Mouse (Mus musculus): ENCODE data around the gene Psd. TPM values are rescaled to one million over a fixed set of nuclear protein-coding genes. Genes with fewer than 3 reads are reported as not detected.
A peak's percentile ranks its signal among the peaks of the same experiment; 100 is the strongest.

Gene Psd
- polyA plus RNA-seq, 1 experiment = 7.6 TPM

DNA sequence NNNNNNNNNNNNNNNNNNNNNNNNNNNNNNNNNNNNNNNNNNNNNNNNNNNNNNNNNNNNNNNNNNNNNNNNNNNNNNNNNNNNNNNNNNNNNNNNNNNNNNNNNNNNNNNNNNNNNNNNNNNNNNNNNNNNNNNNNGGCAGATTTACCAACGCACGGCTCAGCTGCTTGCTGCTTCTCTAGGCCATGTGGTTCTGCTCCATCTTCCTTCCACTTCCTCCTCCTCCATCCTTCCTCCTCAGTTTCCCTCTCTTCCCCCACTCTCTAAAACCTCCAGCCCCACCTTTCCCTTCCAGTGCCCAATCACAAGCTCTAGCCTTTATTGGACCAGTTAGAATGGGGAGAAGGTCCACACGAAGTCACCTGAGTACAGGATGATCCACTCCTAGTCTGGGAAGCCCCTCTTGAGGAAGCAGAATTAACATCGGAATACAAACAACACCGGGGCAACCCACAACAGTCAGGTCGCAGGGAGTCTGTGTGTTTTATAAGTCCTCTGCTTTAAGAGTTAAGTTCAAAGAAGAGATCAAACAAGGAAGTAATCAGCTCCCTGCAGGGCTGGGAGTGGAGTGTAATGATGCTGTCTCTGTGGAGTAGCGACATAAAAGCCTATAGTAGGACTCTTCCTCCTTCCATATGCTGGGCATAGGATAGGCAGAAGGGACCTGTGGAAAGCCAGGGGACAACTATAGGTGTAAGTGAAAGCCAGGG lies 17.9 kb upstream of the Psd start:
- Histone ChIP-seq H3K9me3 (ENCODE audit: control insufficient read depth, low read length) (peaks cover 7% of the 10 kb centered on the region; the same call in 1 of the 2 replicates), H3K4me1 (ENCODE audit: control insufficient read depth) (peaks cover 15% of the 10 kb centered on the region), H3K27me3 (ENCODE audit: control insufficient read depth) (peaks cover 60% of the 10 kb centered on the region), H3K4me3 (replicated peaks) (no peak overlapping the region), H3K36me3 (ENCODE audit: control insufficient read depth) (no peaks in the 10 kb centered on the region)
- TF ChIP-seq TAL1 (IDR thresholded peaks at IDR 0.05; ENCODE audit: low read length) (no peak), GATA1 (IDR thresholded peaks at IDR 0.05; ENCODE audit: low read length) (no peak)

DNA sequence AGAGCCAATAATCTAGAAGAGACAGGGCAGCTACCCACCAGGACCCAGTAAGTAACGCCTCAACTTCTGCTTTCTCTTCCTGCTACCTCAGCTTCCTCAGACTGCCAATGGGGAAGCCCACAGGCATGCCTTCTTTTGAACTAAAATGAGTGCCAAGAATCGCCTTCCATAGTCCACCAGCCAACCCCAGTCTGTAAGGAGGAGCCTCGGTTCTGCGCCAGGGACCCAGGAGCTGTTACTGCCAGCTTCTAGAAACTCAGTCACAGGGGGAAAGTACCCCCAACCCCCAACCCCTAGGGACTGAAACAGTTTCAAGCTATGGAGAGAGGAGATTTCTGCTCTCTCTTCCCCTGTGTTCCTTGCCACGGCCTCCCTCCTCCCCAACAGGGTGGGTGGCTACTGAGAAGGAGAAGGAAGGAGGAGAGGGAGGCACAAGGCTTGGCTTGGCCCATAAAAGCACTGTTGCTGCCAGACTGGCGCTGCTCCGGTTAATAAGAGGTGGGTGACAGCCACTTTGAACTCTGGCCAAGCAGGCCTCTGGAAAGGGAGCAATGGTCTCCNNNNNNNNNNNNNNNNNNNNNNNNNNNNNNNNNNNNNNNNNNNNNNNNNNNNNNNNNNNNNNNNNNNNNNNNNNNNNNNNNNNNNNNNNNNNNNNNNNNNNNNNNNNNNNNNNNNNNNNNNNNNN lies 12.5 kb upstream of the Psd start:
- TF ChIP-seq TAL1 (IDR thresholded peaks at IDR 0.05; ENCODE audit: low read length) (no peak), GATA1 (IDR thresholded peaks at IDR 0.05; ENCODE audit: low read length) (no peak)
- Histone ChIP-seq H3K4me3 (replicated peaks) (peak overlapping the region; percentile 71), H3K27me3 (ENCODE audit: control insufficient read depth) (peaks cover 10% of the 10 kb centered on the region), H3K4me1 (ENCODE audit: control insufficient read depth) (peaks cover 41% of the 10 kb centered on the region), H3K9me3 (ENCODE audit: control insufficient read depth, low read length) (no peaks in the 10 kb centered on the region), H3K36me3 (ENCODE audit: control insufficient read depth) (peaks cover 7% of the 10 kb centered on the region)

DNA sequence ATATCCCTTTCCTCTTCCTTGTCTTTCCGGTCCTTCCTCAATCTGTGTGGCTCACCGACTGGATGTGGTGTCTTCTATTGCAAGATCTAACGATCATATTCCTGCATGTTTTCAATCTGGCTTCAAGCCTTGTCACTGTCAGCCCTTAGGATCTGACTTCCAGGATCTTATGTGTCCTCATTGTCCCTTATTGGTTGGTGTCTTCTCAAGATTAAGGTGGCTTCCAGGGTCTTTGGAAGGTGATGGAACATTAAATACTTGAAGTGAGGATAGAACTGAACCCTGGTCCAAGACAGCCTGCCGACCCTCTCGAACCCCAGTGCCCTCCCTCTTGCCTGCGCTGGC lies 12.0 kb upstream of the Psd start:
- TF ChIP-seq GATA1 (IDR thresholded peaks at IDR 0.05; ENCODE audit: low read length) (no peak), TAL1 (IDR thresholded peaks at IDR 0.05; ENCODE audit: low read length) (no peak)

DNA sequence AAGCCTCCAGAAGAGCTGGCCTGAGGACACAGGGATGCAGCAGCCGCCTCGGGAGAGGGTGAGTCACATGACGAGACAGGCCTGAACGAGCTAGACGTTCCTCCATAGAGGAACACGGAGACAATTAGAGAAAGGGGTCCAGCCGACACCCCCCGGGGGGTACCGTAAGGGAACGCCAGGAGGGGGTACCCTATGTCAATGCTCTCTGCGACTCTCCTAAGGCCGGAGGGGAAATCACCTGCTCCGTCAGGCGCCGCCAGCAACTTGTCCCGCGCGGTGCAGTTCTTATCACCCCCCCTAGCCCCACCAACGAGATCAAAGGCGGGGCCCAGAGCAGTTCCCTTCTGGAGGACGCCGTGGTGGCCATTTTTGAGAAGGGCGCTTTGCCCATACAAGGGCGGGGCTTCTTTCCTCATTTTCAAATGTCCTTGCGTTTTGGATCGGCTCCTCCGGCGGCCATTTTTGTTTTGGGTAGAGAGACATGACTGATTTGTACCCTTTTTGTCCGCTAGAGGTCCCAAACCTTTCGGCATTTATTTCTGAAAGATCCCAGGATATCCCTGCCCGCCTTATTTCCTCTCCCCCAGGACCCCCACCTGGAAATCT lies 11.5 kb upstream of the Psd start, which contains the start of gene Cuedc2:
Gene Cuedc2, minus strand, starts transcription at position 372 of the 606 bp plus-strand sequence.
- peak; percentile 69 for TF ChIP-seq GATA1 (IDR thresholded peaks at IDR 0.05; ENCODE audit: low read length)
- TF ChIP-seq TAL1 (IDR thresholded peaks at IDR 0.05; ENCODE audit: low read length) = no peak
- peaks cover 39% of the 10 kb centered on the region for H3K4me1 ChIP-seq (ENCODE audit: control insufficient read depth)
- no peaks in the 10 kb centered on the region for H3K9me3 ChIP-seq (ENCODE audit: control insufficient read depth, low read length)
- peak within 1 kb of the TSS; percentile 71 for H3K4me3 ChIP-seq (replicated peaks)
- H3K27me3 ChIP-seq (ENCODE audit: control insufficient read depth) = peaks cover 2% of the 10 kb centered on the region
- H3K36me3 ChIP-seq (ENCODE audit: control insufficient read depth) = peaks cover 7% of the 10 kb centered on the region

More for the DNA sequence above, 12.0 kb upstream of the Psd start:
- Histone ChIP-seq H3K4me3 (replicated peaks) (peak overlapping the region; percentile 71), H3K27me3 (ENCODE audit: control insufficient read depth) (peaks cover 7% of the 10 kb centered on the region), H3K4me1 (ENCODE audit: control insufficient read depth) (peaks cover 41% of the 10 kb centered on the region), H3K36me3 (ENCODE audit: control insufficient read depth) (peaks cover 7% of the 10 kb centered on the region), H3K9me3 (ENCODE audit: control insufficient read depth, low read length) (no peaks in the 10 kb centered on the region)

DNA sequence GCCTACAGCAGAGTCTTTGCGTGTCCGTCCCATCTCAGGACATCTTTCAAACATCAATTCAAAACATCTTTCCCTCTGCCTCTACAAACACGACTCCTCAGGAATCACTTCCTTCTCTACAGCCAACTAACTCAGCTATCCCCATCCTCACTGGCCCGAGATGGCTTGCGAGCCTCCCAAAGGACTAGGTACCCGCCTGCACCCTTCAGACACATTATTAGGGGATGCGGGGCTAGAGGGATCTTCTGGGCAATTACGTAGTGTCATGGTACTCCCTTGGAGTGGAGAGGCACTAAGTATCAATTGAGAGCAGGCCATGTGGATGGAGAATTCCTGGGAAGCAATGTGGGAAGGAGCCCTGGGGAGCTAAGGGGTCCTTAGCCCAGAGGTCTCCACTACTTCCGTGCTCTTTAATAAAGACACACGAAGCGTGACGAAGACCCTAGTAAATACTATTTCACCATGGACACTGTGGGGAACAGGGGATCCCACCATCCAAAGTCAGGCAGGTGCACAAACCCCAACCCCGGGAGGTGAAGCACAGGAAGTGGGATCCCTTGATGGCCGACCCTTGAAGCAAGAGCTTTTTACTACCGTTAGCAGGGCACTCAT lies 10.9 kb upstream of the Psd start:
- TF ChIP-seq TAL1 (IDR thresholded peaks at IDR 0.05; ENCODE audit: low read length) (no peak), GATA1 (IDR thresholded peaks at IDR 0.05; ENCODE audit: low read length) (no peak)
- H3K4me1 ChIP-seq (ENCODE audit: control insufficient read depth) = peaks cover 39% of the 10 kb centered on the region

DNA sequence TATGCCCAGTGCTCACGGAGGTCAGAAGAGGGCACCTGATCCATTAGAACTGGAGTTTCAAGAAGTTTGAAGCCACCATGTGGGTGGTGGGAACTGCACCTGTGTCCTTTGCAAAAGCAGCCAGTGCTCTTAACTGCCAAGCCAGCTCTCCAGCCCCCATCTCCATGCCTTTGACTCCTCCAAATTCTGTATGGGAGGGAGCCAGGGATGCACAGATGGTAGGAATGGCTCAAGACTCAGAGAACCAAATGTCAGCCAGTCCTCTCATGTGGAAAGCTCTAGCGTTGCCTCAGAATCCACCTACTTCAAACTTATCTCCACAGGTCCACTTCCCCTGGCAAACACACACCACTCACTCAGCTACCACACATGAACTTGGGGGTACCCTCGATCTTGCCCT lies 7.0 kb upstream of the Psd start:
- H3K4me1 ChIP-seq (ENCODE audit: control insufficient read depth) = peaks cover 43% of the 10 kb centered on the region
- no peak overlapping the region for H3K4me3 ChIP-seq (replicated peaks)
- H3K9me3 ChIP-seq (ENCODE audit: control insufficient read depth, low read length) = no peaks in the 10 kb centered on the region
- TF ChIP-seq TAL1 (IDR thresholded peaks at IDR 0.05; ENCODE audit: low read length) (no peak), GATA1 (IDR thresholded peaks at IDR 0.05; ENCODE audit: low read length) (no peak)
- H3K27me3 ChIP-seq (ENCODE audit: control insufficient read depth) = peaks cover 6% of the 10 kb centered on the region
- H3K36me3 ChIP-seq (ENCODE audit: control insufficient read depth) = peaks cover 33% of the 10 kb centered on the region

More for the DNA sequence above, 10.9 kb upstream of the Psd start:
- no peaks in the 10 kb centered on the region; the same call in 1 of the 2 replicates for H3K27me3 ChIP-seq (ENCODE audit: control insufficient read depth)
- no peaks in the 10 kb centered on the region for H3K9me3 ChIP-seq (ENCODE audit: control insufficient read depth, low read length)
- H3K4me3 ChIP-seq (replicated peaks) = peak overlapping the region; percentile 71
- H3K36me3 ChIP-seq (ENCODE audit: control insufficient read depth) = peaks cover 7% of the 10 kb centered on the region

DNA sequence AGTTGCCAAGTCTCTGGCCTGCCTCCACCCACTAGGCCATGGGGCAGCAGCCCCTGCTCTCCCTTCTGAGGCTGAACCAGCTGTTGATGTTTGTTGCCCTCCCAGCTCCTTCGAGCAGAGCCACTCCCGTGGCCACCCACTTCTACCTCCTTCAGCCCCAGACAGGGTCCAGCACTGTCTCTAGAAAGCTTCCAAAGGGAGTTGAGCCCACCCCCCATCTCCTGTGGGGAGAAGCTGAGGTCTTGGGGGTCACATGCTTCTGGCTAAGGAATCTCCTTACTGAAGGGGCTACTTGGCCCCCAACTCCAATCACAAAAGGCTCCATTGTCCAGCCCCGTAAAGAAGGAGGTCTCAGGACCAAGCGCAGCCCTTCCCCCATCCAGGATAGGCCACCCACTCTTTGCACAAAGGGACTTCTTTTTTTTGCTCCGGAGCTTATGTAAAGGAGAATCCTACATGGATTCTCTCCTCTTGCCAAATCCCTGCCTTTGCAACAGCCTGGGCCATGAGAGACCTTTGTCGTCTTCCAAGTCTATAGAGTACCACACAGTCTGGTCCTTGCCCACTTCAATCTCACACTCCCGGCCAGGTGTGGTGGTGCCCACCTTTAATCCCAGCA lies 5.9 kb upstream of the Psd start:
- Histone ChIP-seq H3K4me3 (replicated peaks) (no peak overlapping the region), H3K9me3 (ENCODE audit: control insufficient read depth, low read length) (no peaks in the 10 kb centered on the region), H3K27me3 (ENCODE audit: control insufficient read depth) (peaks cover 8% of the 10 kb centered on the region), H3K4me1 (ENCODE audit: control insufficient read depth) (peaks cover 44% of the 10 kb centered on the region), H3K36me3 (ENCODE audit: control insufficient read depth) (peaks cover 33% of the 10 kb centered on the region)
- TF ChIP-seq GATA1 (IDR thresholded peaks at IDR 0.05; ENCODE audit: low read length) (no peak), TAL1 (IDR thresholded peaks at IDR 0.05; ENCODE audit: low read length) (no peak)

DNA sequence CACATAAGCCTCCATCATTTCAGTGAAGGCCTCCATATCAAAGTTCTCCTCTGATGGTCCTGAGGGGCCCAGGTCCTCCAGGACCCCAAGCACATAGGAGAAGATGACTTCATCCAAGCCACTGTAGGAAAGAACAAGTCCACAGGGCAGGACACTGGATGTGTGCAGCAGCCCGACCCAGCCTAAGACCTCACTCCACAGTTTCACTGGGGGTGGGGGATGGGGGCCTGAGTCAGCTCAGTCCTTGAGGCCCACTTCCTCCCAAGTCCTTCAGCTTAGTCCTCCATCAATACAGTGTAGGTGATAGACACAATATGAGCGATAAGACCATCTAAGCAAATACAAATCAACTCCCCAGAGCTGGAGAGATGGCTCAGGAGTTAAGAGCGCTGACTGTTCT lies 5.0 kb upstream of the Psd start:
- TF ChIP-seq GATA1 (IDR thresholded peaks at IDR 0.05; ENCODE audit: low read length) (no peak), TAL1 (IDR thresholded peaks at IDR 0.05; ENCODE audit: low read length) (no peak)
- Histone ChIP-seq H3K4me3 (replicated peaks) (no peak overlapping the region), H3K4me1 (ENCODE audit: control insufficient read depth) (peaks cover 44% of the 10 kb centered on the region), H3K27me3 (ENCODE audit: control insufficient read depth) (peaks cover 16% of the 10 kb centered on the region), H3K9me3 (ENCODE audit: control insufficient read depth, low read length) (no peaks in the 10 kb centered on the region), H3K36me3 (ENCODE audit: control insufficient read depth) (peaks cover 33% of the 10 kb centered on the region)

Measured in erythroblast, embryonic 14.5 days (primary cell).